Mouse (Mus musculus) heart, postnatal 0 days (tissue): ENCODE results near the gene Lamb3. TPM values are rescaled to one million over a fixed set of nuclear protein-coding genes. Genes with fewer than 3 reads are reported as not detected.
"Not testable (repeated sequence)": the region's sequence is repeated elsewhere in the genome, so short reads cannot be mapped to it uniquely, and the experiment has no call there.

Experiments
- ATAC-seq: fragments of 200-750 bp; cut with Nextera tagmentation; 2 replicates; pipeline ENCODE4 v1.8.0; 2017; ENCODE audit warnings: low read depth, moderate number of reproducible peaks, moderate library complexity; ENCODE audit not compliant: insufficient read depth
- DNase-seq: peaks from one replicate; pipeline ENCODE4 v3.0.0-alpha.2; 2016; ENCODE audit warnings: low spot score
- H3K27ac ChIP-seq: fragments of 300-500 bp; sonication (generic); 2 replicates; pipeline ENCODE4 v1.5.1; 2014; ENCODE audit warnings: low read depth, mild to moderate bottlenecking
- H3K27me3 ChIP-seq: fragments of 300-500 bp; sonication (generic); 2 replicates; pipeline ENCODE4 v1.6.1; 2014; ENCODE audit warnings: low read length, mixed read lengths; ENCODE audit not compliant: control insufficient read depth, insufficient read depth
- H3K36me3 ChIP-seq: fragments of 300-500 bp; sonication (generic); replicated peaks from 2 replicates; pipeline ENCODE4 v1.6.1; 2014; ENCODE audit warnings: low read length, mixed read lengths; ENCODE audit not compliant: control insufficient read depth, insufficient read depth
- H3K4me1 ChIP-seq: fragments of 300-500 bp; sonication (generic); 2 replicates; pipeline ENCODE4 v1.6.1; 2014; ENCODE audit warnings: antibody characterized with exemption; ENCODE audit not compliant: control insufficient read depth, insufficient read depth
- H3K4me2 ChIP-seq: fragments of 300-500 bp; sonication (generic); 2 replicates; pipeline ENCODE4 v1.6.1; 2014; ENCODE audit warnings: low read depth, mild to moderate bottlenecking, low read length, moderate library complexity
- H3K4me3 ChIP-seq: fragments of 300-500 bp; sonication (generic); 2 replicates; pipeline ENCODE4 v1.5.1; 2014; ENCODE audit warnings: low read depth, low read length
- H3K9ac ChIP-seq: fragments of 300-500 bp; sonication (generic); replicated peaks from 2 replicates; pipeline ENCODE4 v1.6.1; 2014; ENCODE audit warnings: low read depth, low read length, mixed read lengths
- H3K9me3 ChIP-seq: fragments of 300-500 bp; sonication (generic); replicated peaks from 2 replicates; pipeline ENCODE4 v1.6.1; 2016; ENCODE audit warnings: low read length; ENCODE audit not compliant: control insufficient read depth
- CTCF ChIP-seq: IDR thresholded peaks from 2 replicates; pipeline ENCODE4 v1.5.1; 2016; ENCODE audit warnings: antibody characterized with exemption, control low read depth, low read depth
- EP300 ChIP-seq: IDR thresholded peaks from 2 replicates; pipeline ENCODE4 v1.6.1; 2016; ENCODE audit warnings: antibody characterized with exemption, low read depth
- WGBS: fragments of 180-500 bp; shearing (Covaris S2); extraction: QIAGEN DNeasy Blood & Tissue Kit; methylation state at CpG from one replicate; pipeline ENCODE4 v1.1.7; 2014; 5-methylcytosine and 5-hydroxymethylcytosine counted together
- polyA plus RNA-seq: library from polyadenylated mRNA; unstranded; fragments of >200 nt; fragmentation: Nextera tagmentation; extraction: Ambion mirVana; gene quantifications from 2 replicates; pipeline ENCODE4 v1.2.1, GENCODE M21; 2015
- total RNA-seq: library from RNA; depleted of rRNA; stranded (reverse); fragments of >200 nt; gene quantifications from 2 replicates; pipeline ENCODE4 v1.2.3, GENCODE M21; 2014; ENCODE audit warnings: low replicate concordance

Lamb3 gene
- total and polyA plus RNA-seq, 2 experiments from 2014 or later: 8.1 to 9.8 TPM

DNA sequence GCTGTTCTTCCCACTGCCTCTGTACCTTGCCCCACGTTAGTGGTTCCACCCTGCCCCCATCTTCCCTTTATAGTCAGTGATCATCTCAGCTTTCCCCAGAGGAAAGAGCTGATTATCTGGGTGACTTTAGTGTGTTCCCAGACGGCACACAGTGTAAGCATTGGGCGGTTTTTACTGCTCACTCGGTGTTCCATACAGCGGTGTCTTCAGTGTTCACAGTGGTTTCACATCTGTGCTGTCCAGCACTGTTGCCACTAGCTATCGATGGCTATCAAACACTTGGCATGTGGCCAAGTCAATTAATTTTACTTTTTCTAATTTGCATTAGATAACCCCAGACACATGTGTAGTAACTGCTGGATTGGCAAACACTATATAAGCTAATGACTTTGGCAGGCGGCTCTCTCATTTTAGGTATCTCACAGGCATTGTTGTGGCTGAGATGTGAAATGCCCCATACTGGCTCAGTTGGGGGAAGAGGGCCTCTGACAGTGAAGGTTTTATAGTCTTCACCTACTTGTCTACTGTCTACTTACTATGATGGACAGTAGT, 76.8 kb downstream of the Lamb3 start:
- WGBS: 80% methylated on average over 7 of the region's 7 CpGs
- H3K9ac ChIP-seq: no peak overlapping the region
- no peak overlapping the region for H3K4me3 ChIP-seq
- no peaks in the 10 kb centered on the region for H3K4me1 ChIP-seq
- DNase-seq: no peak
- no peaks in the 10 kb centered on the region for H3K36me3 ChIP-seq
- no peak for ATAC-seq
- H3K4me2 ChIP-seq: no peak overlapping the region
- no peaks in the 10 kb centered on the region for H3K27me3 ChIP-seq
- no peaks in the 10 kb centered on the region for H3K9me3 ChIP-seq
- H3K27ac ChIP-seq: no peak overlapping the region
- TF ChIP-seq EP300 (no peak), CTCF (no peak)

DNA sequence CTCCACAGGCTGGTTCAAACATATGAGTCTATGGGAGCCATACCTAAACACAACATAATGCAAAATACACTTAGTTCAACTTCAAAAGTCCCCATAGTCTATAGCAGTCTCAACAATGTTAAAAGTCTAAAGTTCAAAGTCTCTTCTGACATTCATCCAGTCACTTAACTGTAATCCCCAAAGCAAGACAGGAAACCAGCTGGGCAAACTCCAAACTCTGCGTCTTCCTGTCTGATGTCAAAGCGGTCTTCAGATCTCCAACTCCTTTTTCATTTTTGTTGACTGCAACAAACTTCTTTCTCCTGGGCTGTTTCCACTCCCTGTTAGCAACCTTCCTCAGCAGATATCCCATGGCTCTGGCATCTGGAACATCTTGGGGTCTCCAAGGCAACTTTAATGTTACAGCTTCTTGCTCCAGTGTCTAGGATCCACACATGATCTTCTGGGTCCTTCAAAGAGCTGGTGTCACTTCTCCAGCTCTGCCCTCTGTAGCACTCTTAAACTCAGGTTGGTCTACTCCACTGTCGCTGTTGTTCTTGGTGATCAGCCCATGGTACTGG, 78.3 kb downstream of the Lamb3 start:
- ATAC-seq, H3K27me3 ChIP-seq, H3K9me3 ChIP-seq, DNase-seq, H3K9ac ChIP-seq, H3K4me3 ChIP-seq, H3K27ac ChIP-seq, H3K4me2 ChIP-seq, H3K36me3 ChIP-seq, H3K4me1 ChIP-seq: not testable (repeated sequence)
- WGBS: 67% methylated on average over 3 of the region's 3 CpGs

DNA sequence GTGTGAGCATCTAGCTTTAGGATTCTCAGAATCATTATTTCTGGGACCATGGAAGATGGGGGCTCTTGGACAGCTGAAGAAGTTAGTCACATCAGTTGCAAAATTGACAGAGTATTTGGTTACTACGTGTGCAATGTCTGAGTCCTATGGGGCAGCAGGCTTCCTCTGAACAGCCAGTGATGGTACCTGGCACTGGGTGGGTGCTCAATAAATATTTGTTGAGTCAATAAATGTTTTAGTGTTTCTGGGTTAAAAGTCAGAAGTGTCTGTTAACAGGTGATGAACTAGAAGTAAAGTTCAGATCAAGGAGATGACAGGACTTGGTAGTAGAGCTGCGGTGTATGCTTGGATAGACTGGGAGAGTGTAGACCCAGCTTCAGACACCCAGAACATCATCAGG, 80.1 kb downstream of the Lamb3 start:
- Histone ChIP-seq H3K36me3 (no peaks in the 10 kb centered on the region), H3K27ac (no peak overlapping the region), H3K27me3 (no peaks in the 10 kb centered on the region), H3K4me2 (no peak overlapping the region), H3K4me1 (no peaks in the 10 kb centered on the region), H3K4me3 (no peak overlapping the region), H3K9me3 (no peaks in the 10 kb centered on the region), H3K9ac (no peak overlapping the region)
- 76% methylated on average over 2 of the region's 2 CpGs for WGBS
- TF ChIP-seq EP300: no peak
- TF ChIP-seq CTCF: no peak
- no peak for DNase-seq
- no peak for ATAC-seq

- Histone ChIP-seq H3K4me2 (no peak overlapping the region), H3K4me3 (no peak overlapping the region), H3K36me3 (no peaks in the 10 kb centered on the region), H3K9ac (no peak overlapping the region), H3K4me1 (no peaks in the 10 kb centered on the region), H3K9me3 (no peaks in the 10 kb centered on the region), H3K27me3 (no peaks in the 10 kb centered on the region), H3K27ac (no peak overlapping the region)
- DNase-seq (no peak), ATAC-seq (no peak)
- TF ChIP-seq EP300 (no peak), CTCF (no peak)
- WGBS: 85% methylated on average over 3 of the region's 3 CpGs
Observed at GRCm38 (mm10) chr1:193289076-193289475, 81.6 kb downstream of the Lamb3 start.

DNA sequence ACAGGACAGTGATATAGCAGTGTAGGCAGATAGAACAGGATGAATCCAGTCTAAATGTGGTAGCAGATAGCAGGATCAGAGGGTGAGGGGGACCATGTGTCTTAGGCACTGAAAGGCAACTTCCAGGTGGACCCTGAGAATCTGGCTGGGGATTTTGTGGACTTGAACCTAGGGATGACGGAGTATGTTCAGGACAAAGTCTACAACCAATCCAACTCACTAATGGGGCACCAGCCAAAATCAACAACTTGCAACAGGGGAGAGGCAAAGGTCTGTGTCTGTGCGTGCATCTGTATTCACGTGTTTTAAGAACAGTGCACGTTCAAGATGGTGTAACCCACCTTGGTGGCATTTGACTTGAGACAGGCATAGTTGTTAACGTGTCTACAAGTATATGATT, 82.4 kb downstream of the Lamb3 start:
- ATAC-seq: no peak
- Histone ChIP-seq H3K4me2 (no peak overlapping the region), H3K4me1 (no peaks in the 10 kb centered on the region), H3K9ac (no peak overlapping the region), H3K4me3 (no peak overlapping the region), H3K27me3 (no peaks in the 10 kb centered on the region), H3K9me3 (no peaks in the 10 kb centered on the region), H3K36me3 (no peaks in the 10 kb centered on the region), H3K27ac (no peak overlapping the region)
- no peak for TF ChIP-seq CTCF
- no peak for TF ChIP-seq EP300
- DNase-seq: no peak
- WGBS: 75% methylated on average over 5 of the region's 5 CpGs

DNA sequence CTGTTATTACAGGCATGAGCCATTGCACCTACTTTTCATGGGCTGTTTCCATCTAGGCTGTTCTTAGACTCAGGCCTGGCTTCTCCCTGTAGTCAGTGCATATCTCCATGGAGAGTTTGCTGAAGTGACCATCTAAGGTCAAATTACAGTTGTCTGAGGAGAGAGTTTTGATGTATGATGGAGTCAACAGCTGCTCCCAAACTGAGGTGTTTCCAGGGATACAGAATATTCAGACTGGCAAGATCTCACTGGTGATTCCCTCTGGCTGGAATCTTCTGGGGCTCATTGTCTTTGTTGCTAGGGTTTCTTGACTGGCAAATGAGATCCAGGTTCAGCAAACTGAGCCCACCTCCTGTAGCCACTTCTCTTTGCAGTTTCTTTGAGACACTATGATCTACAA, 83.2 kb downstream of the Lamb3 start:
- no peaks in the 10 kb centered on the region for H3K9me3 ChIP-seq
- H3K4me2 ChIP-seq: no peak overlapping the region
- DNase-seq (no peak), ATAC-seq (no peak)
- H3K4me1 ChIP-seq: no peaks in the 10 kb centered on the region
- no peak overlapping the region for H3K4me3 ChIP-seq
- H3K27me3 ChIP-seq: no peaks in the 10 kb centered on the region
- H3K27ac ChIP-seq: no peak overlapping the region
- H3K36me3 ChIP-seq: no peaks in the 10 kb centered on the region
- TF ChIP-seq EP300: no peak
- no peak for TF ChIP-seq CTCF
- no peak overlapping the region for H3K9ac ChIP-seq
